Mouse (Mus musculus) testis, postnatal 10 days (tissue): ENCODE measurements around the gene Galc.
"Not testable (repeated sequence)": the region's sequence is repeated elsewhere in the genome, so short reads cannot be mapped to it uniquely, and the experiment has no call there.

Experiments
- DNase-seq: peaks from one replicate; pipeline ENCODE4 v3.0.0; 2021; ENCODE audit warnings: low spot score

The Galc gene

DNA sequence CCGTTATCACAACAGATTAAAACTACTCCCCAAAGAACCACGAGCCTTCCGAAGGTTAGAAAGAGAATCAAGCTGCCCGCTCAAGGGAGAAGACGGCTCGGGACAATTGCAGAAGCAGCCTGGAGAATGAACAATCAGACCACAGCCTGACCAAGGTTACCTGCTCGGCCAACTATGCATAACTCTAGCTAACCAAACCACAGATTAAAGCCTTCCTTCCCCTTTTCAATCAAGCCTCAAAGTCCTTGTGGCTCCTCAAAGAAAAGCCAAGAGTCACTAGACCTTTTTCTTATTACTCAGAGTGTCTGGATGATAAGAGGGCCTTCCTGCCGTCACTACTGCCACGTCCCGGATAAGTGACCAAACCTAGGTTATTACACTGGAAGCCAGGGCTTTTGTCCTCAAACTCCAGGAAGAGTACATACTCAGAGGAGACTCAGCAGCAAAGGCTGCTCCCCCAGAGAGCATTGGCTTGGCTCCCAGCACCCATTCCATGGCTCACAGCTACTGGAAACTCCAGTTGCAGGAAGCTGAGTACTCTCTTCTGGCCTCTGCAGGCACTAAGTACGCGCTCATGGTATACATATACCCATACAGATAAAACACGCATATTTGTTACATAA is 3.8 kb downstream of the Galc start:
- DNase-seq = no peak

DNA sequence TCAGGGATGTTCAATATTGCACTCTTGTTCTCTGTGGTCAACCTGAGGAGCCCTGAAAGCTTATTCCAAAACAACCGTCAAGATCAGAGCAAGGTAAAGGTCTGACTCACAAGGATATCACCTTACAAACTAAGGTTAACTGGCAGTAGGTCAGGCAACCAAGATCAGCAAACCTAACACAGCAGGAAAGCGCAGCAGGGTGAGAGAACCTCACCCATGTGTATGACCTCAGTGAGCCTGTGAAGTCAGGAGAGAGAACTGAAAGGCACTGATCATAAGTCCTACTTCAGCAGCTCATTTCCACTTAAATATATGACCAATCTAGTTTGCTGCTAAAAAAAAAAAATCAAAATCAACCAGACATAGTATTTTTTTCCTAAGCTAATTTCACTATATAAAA is 6.8 kb downstream of the Galc start:
- no peak for DNase-seq

DNA sequence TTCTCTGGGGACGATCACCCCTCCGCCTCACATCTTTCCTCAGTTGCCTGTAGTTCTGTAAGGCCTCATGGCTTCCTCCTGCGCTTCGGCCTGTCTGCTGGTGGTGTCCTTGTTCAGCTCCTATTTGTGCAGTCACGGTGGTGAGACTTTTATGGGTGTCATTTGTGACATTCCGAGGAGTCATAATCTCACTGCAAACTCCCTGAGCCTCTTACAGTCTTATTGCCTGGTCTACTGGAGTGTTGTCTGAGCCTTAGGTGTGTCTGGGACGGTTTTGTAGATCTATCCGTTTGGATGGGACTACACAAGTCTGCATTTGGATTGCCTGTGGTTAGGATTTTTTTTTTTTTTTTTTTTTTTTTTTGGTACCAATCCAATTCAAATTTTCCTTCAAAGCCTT is 8.9 kb downstream of the Galc start:
- no peak for DNase-seq

DNA sequence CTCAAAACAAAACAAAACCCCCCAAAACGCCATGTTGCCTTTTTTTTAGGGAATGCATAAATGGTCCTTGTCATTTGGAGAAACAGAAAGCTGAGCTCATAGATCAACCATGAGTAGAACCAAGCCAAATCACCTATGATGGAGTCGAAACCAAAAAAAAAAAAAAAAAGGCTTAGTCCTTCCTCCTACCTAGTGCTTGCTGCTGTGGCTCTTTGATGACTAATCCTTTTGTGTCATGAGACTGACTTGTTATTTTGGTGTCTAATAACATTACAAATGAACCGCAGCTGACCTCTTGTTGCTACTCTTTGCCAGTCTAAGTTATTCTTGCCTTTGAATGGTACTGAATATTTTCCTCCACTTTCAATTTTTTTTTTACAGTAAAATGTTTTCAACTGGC is 9.6 kb downstream of the Galc start:
- DNase-seq = no peak

DNA sequence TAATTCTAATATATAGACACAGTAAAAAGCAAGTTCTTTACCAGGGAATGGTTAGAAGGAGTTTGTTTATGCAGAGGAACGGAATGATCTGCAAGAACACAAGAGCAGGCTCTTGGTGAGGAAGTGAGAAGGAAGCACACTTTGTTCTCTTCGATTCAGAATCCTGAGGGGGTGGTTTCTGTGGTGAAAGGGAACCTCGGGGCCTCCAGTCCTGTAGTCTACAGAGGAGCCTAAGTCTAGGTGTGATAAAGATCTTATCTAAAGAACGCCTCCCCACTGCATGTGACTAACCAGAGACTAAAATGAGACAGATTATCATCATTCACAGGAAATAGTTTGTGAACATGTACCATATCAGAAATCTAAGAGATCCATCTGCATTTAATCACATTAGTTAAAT is 12.4 kb downstream of the Galc start:
- no peak for DNase-seq

DNA sequence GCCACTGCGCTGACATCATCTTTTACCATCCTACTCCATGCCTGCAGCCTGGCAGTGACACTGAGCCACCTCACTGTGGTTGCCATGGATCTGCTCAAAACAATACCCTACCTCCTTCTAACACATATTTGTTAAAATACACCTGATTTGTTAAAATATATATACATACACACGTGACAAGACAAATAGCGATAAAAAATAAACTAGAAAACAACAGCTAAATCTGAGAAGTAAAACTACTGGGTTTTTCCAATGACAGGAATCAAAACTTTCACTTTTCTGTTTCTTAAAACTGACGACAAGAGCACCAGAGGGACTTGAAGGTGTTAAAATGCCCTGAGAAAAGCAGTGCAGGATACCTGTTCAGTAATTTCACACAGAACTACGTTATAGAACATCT is 14.4 kb downstream of the Galc start:
- DNase-seq = no peak

DNA sequence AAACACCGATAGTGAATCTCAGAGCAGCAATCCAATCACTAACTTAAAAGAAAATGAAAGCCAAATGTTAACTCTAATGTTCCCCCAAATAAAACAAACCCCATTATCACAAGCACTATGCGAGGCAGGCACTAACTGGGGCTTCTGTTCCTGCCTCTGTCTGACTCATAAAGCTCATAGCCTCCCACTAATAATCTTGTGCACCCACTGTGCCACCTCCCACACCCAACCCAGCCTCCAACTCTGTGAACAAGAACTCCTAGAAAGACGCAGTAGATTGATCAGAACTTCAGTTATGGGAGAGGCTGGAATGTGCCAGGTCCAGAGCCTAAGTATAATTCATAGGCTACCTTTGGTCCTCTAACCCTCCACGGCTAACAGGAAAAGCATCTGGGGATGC is 15.1 kb downstream of the Galc start:
- DNase-seq = no peak

DNA sequence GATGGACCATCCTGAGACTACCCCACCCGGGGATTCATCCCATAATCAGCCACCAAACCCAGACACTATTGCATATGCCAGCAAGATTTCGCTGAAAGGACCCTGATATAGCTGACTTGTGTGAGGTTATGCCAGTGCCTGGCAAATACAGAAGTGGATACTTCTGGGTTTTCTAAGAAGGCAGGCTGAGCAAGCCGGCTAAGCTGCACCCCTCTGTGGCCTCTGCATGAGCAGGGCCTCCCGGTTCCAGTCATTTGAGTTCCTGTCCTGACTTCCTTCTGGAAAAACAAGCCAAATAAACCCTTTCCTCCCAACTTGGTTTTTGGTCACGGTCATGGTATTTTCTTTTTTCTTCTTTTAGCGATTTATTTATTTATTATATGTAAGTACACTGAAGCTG is 20.8 kb downstream of the Galc start:
- DNase-seq = not testable (repeated sequence)

DNA sequence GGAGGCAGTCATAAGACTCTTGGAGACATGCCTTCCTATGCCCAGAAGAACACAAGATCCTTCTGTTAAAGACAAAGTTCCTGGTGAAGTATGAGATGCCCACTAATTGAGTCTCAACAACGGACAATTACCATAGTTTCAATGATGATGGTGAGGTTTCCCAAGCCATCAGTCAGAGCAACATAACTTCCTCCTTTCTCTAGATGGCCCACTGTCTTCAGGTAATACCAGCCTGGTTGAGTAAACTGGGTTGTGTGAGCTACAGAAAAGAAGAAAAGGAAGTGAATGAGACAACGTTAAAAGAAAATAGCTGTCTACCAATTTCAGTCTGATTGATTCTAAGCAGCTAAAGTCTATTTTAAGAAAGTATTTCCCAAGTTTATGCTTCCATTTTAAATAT is 32.2 kb downstream of the Galc start:
- no peak for DNase-seq

DNA sequence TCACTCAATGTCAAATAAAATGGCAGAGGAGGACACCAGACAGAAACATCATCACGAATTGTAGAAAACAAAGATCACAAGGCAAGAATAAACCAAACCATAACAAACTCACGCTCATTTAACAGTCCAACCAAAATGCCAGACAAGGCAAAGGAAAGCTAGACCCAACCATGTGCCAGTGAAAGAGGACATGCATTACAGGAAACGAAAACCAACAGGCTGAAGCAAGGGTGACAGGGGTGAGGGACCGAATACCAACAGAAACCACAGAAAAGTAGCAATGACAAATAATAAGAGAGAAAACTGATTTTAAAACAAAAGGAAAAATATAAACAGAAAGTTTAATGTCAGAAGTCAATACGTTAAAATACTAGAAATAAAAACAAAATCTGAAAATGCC is 36.0 kb downstream of the Galc start:
- DNase-seq = no peak

DNA sequence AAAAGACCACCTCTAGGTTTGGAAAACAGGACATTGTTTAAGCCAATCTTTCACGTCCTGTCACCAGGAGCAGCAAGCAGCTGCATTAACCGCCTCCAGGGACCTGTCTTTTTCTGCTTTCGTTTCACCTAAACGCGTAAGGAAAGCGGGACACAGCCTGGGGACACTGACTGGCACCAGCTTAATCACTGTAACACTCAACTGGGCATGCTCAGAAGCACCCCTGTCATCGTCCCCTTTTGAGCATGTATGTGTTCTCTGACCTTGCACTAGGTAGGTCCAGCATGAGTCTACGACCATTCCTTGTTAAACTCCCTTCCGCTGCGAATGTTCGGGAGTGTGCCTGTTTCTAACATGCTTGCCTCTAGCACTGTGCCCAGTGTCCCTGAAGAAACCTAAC is 42.8 kb downstream of the Galc start:
- no peak for DNase-seq

DNA sequence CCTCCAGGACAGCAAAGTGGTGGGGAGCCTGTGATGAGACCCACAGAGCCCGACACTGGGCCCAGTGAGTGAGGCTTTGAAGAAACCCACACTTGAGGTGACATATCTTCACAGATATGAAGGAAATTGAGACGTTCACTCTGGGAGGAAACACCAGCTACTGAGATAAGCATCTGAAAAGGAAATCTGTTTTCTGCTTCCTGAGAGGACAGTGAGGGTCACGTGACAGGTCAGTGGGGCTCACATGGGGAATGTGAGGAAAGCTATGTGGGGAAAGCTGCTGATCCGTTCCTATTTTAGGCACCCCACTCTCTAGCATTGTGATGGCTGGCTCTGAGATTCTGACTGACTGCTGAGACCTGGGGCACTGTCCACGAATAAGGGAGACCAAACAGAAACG is 43.7 kb downstream of the Galc start:
- DNase-seq = no peak

DNA sequence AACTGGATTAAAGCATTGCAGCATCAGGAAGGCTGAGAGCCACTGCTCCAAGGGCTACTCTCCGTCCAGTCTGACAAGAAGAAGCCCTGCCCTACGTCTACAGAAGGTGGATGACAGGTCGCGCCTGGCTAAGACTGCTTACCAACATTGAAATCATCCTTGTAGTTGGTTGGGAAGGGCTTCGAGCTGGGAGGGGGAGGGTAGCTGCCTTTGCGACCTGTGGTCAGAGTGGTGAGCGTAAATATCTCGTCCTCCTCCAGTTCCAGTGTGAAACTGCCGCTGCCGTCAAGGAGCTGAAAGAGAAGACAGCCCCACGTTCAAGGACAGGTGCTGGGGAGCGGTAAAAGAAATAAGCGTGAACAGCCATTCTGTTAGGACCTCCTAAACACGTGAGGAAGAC is 45.1 kb downstream of the Galc start:
- DNase-seq = no peak

DNA sequence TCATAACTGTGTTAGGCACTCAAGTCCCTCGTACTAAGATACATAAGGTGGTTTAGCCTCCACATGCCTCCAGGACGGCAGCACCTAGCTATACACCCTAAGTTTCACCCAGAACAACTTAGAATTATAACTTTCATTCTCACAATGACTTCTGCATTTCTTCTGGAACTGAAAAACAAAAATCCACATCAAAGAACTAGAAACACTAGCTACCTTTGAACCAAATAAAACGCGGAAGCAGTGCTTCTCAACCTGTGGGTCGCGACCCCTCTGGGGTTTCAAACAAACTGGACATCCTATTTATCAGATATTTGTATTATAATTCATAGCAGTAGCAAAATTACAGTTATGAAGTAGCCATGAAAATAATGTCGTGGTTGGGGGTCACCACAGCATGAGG is 45.5 kb downstream of the Galc start:
- DNase-seq = no peak

DNA sequence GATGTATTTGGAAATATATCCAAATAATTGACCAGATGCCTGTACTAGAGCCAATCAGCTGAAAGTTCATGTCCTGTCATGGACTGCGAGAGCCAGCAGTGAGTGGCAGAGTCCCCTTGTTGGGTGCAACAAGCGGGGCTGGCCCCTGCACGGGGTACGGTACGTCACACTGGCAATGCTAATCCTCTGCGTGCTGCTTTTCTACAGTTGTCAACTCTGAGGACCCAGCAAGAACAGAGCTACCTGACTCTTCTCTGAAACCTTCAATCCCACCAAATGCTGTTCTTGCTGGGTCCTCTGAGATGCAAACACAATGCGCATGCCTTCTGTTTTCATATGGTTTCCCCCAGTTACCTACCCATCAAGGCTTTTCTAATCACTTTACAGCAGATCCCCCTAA is 45.9 kb downstream of the Galc start:
- no peak for DNase-seq

DNA sequence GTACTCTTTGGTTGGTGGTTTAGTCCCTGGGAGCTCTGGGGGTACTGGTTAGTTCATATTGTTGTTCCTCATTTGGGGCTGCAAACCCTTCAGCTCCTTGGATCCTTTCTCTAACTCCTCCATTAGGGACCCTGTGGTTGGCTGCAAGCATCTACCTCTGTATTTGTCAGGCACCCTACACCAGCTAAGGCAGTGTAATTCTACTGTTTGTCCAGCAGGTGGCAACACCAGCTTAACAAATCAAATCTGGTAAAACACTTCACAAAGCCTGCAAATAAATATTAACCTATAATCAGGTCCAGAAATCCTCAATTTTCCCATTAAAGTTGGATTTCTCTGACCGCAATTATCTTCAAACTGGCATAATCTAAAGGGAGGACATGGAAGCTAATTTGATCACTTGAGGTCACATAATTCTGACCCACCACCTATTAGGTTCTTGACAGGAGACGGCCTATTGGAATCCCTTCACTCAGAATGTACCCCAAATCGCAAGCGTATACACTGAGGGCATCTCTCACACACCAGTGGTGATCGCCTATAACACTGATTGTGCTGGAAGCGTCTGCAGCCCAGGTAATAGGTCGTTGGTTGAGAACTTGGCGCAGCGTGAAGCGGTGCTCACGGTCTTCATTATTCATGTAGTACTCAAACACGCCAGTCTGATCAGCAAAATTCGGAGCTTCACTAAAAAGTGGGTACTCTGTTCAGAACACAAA is 46.6 kb downstream of the Galc start:
- no peak for DNase-seq

DNA sequence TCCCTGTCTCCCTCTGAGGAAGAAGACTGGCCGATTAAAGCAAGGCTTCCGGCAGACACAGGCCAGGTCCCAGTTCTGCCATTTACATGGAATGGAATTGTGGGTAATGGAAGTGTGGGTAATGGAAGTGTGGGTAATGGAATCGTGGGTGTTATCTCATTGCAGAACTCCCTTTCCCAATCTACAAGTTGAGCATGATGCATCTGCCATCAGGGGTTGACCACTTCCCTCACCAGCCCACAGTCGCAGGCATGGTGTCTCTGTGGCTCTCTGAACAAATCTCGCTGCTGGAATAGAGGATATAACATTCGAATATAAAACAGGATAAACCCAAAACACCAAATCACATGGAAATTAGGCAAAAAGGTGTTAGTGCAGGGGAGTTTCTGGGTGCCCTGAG is 48.8 kb downstream of the Galc start:
- no peak for DNase-seq

DNA sequence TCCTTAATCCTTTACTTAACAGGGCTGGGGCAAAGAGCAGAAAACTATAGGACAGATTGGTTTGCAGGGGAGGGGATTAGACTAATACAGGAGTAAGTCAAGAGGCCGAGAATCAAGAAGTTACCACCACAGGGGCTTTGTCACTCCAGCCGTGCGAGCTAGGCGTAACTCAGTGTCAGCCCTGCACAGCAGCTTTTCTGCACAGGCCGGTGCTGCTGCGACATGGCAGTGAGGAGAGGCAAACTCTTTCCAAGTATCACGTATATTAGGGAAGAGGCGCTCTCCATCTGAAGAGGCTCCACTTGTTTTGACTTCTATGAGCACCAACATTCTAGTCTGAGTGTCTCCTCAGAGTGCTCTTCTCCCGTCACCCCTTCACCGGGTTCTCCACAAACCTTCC is 51.2 kb downstream of the Galc start:
- DNase-seq = no peak

DNA sequence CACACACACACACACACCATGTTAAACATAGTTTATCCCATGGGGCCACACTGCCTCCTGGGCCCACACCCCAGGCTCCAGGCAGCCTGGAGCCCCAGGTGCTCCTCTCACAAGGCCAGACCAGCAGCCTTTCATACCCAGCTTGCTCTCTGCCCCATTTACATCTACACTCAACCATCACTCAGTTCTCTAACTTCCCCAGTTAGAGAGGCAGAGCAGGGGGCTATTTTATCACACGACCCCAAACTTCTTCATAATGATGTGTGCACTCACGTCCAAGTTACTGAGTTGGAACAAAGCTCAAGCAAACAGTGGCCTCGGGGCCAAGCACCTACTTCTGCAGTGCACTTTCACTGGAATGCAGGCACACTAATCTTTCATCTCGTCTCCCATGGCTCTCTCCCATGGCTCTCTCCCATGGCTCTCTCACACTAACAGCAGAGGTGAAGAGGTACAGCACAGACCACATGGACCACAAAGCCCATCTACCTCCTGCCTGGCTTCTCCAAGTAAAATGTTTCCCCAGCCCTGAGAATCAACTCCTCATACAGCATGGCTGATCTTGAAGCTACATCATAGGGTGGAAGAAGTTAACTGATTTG is 53.7 kb downstream of the Galc start:
- DNase-seq = no peak

DNA sequence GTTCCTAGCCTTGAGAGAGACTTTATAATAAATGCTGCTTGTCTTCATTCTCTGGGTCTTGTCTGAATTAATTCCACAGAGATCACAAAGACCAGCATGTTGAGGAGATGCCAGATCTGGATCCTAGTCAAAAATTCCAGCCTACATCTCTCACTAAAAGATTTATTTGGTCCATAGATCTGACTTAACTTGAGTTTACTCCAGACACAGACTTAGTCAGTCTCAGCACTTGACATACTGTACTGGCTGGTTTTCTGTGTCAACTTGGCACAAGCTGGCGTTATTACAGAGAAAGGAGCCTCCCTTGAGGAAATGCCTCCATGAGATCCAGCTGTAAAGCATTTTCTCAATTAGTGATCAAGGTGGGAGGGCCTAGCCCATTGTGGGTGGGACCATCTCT is 61.9 kb downstream of the Galc start:
- DNase-seq = no peak

DNA sequence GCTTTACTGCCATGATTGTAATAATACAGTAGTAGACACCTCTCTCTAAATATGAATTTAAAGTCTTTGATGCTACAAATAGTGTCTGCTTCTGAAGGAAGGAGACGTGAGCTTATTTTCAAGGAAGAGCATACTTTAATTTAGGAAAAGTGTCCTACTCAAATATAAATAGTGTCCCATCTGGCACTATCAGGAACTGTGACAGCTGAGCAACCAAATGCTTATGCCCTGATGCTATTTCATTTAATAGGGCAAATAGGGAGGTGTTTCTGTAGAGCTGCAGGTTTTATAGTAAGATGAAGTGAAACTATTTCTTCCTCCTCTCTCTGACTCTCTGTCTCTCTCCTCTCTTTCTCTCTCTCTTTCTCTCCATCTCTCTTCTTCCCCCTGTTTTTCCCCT is 69.1 kb downstream of the Galc start:
- DNase-seq = no peak

DNA sequence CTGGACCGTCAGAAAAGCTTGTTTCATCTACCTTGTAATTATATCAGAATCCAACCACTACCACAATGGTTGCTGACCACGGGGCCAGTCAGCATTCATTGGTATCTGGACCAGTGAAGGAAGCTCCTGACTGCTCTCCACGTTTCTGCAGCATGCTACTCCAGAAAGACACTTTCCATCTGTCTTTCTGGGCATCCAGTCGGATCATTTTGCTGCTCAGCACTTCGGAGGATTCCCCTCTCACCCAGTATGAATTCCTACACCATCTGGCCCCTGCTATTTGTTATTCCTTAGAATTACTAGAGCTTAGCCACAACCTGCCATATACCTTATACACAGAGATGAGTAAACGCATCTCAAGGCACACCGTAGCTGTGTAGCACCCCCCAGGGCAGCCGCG is 70.2 kb downstream of the Galc start:
- DNase-seq = no peak

DNA sequence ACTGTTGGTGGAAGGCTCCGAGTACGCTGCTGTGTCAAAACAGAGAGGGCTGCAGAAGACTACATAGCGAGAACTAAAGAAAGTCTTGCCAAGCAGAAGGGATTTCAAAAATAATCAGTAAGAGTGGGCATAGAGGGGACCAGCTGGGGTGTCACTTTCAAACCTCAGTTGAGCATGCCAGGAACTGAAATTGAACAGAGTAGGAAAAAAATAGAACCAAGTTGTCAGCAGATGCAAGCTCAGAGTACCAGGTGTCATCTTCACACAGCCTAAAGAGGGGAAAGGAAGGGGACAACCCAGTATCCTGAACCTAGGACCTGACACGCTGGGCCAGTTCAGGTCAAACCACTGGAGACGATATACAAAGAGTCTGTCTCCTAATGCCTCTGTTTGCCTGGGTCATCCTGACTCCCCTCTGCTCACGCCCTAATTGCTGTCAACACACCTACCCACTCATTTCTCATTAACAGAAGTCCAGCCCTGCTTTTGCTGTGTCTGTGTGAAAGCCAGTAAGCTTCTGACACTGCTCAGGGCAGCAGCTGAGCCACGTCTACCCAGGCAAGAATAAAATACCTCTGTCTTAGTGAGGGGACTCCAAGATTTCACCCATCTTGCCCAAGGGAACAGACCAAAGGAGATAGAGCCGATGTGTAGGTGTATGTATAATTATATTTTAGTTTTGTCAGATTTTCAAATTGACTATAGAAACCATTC is 71.9 kb downstream of the Galc start:
- DNase-seq = no peak
